Mouse (Mus musculus) kidney, postnatal 0 days (tissue): ENCODE results near the gene Myo7a. TPM values are rescaled to one million over a fixed set of nuclear protein-coding genes. Genes with fewer than 3 reads are reported as not detected.
A peak's percentile ranks its signal among the peaks of the same experiment; 100 is the strongest.

Experiments
- ATAC-seq: fragments of 200-750 bp; cut with Nextera tagmentation; replicated peaks from 2 replicates; pipeline ENCODE4 v1.8.0; 2017; ENCODE audit warnings: low read depth, moderate number of reproducible peaks, moderate TSS enrichment, moderate library complexity; ENCODE audit not compliant: low FRiP score
- DNase-seq: peaks from one replicate; pipeline ENCODE4 v3.0.0-alpha.2; 2016; ENCODE audit warnings: low spot score
- H3K27ac ChIP-seq: fragments of 300-500 bp; sonication (generic); 2 replicates; pipeline ENCODE4 v1.5.1; 2014; ENCODE audit warnings: mild to moderate bottlenecking
- H3K27me3 ChIP-seq: fragments of 300-500 bp; sonication (generic); 2 replicates; pipeline ENCODE4 v1.6.1; 2014; ENCODE audit warnings: low read length, mixed read lengths; ENCODE audit not compliant: insufficient read depth
- H3K36me3 ChIP-seq: fragments of 300-500 bp; sonication (generic); 2 replicates; pipeline ENCODE4 v1.6.1; 2014; ENCODE audit warnings: low read length, mixed read lengths; ENCODE audit not compliant: insufficient read depth
- H3K4me1 ChIP-seq: fragments of 300-500 bp; sonication (generic); replicated peaks from 2 replicates; pipeline ENCODE4 v1.6.1; 2014; ENCODE audit warnings: antibody characterized with exemption, low read length, mixed read lengths; ENCODE audit not compliant: insufficient read depth
- H3K4me2 ChIP-seq: fragments of 300-500 bp; sonication (generic); 2 replicates; pipeline ENCODE4 v1.6.1; 2014; ENCODE audit warnings: mild to moderate bottlenecking, low read length, moderate library complexity, mixed read lengths
- H3K4me3 ChIP-seq: fragments of 300-500 bp; sonication (generic); replicated peaks from 2 replicates; pipeline ENCODE4 v1.5.1; 2014; ENCODE audit warnings: low read depth, low read length
- H3K9ac ChIP-seq: fragments of 300-500 bp; sonication (generic); 2 replicates; pipeline ENCODE4 v1.6.1; 2014; ENCODE audit warnings: low read depth, low read length
- H3K9me3 ChIP-seq: fragments of 300-500 bp; sonication (generic); replicated peaks from 2 replicates; pipeline ENCODE4 v1.6.1; 2016; ENCODE audit warnings: low read length, inconsistent platforms, mixed read lengths
- CTCF ChIP-seq: IDR thresholded peaks from 2 replicates; pipeline ENCODE4 v1.5.1; 2016; ENCODE audit warnings: antibody characterized with exemption, low read depth, mild to moderate bottlenecking, moderate library complexity
- WGBS: fragments of 180-500 bp; shearing (Covaris S2); extraction: QIAGEN DNeasy Blood & Tissue Kit; methylation state at CpG from one replicate; pipeline ENCODE4 v1.1.7; 2014; 5-methylcytosine and 5-hydroxymethylcytosine counted together
- polyA plus RNA-seq: library from polyadenylated mRNA; unstranded; fragments of >200 nt; fragmentation: Nextera tagmentation; extraction: Ambion mirVana; gene quantifications from 2 replicates; pipeline ENCODE4 v1.2.1, GENCODE M21; 2015

Myo7a gene
- polyA plus RNA-seq, 1 experiment from 2014 or later: 7.6 TPM

GRCm38 (mm10) chr7:98103002-98103941 lies 16.1 kb downstream of the Myo7a start:
- Histone ChIP-seq H3K27ac (peak overlapping the region; percentile 90), H3K4me1 (peaks cover 10% of the 10 kb centered on the region), H3K36me3 (no peaks in the 10 kb centered on the region), H3K4me2 (peak overlapping the region; percentile 45), H3K9ac (no peak overlapping the region), H3K4me3 (0 out of 2 replicates have a peak overlapping the region, but pooled peaks have one; percentile 4), H3K9me3 (no peaks in the 10 kb centered on the region), H3K27me3 (no peaks in the 10 kb centered on the region)
- WGBS: 16% methylated on average over 18 of the region's 26 CpGs
- peak; percentile 85 for TF ChIP-seq CTCF
- DNase-seq (peak; percentile 77), ATAC-seq (peak; percentile 49; the same call in 1 of the 2 replicates)

- no peak overlapping the region; the same call in 1 of the 2 replicates for H3K27ac ChIP-seq
- no peak overlapping the region for H3K4me3 ChIP-seq
- H3K36me3 ChIP-seq: no peaks in the 10 kb centered on the region
- H3K9ac ChIP-seq: no peak overlapping the region
- H3K27me3 ChIP-seq: no peaks in the 10 kb centered on the region
- WGBS: 96% methylated on average over 11 of the region's 11 CpGs
- H3K4me1 ChIP-seq: peaks cover 10% of the 10 kb centered on the region
- ATAC-seq: no peak
- no peak for DNase-seq
- TF ChIP-seq CTCF: 0 out of 2 replicates have a peak, but pooled peaks have one; percentile 15
- H3K9me3 ChIP-seq: no peaks in the 10 kb centered on the region
- H3K4me2 ChIP-seq: 0 out of 2 replicates have a peak overlapping the region, but pooled peaks have one; percentile 45
Measured at GRCm38 (mm10) chr7:98102488-98102887, 16.8 kb downstream of the Myo7a start.

GRCm38 (mm10) chr7:98097557-98097956 lies 21.8 kb downstream of the Myo7a start:
- ATAC-seq (no peak), DNase-seq (no peak)
- Histone ChIP-seq H3K9ac (no peak overlapping the region), H3K4me3 (no peak overlapping the region), H3K4me2 (no peak overlapping the region), H3K27ac (no peak overlapping the region), H3K27me3 (no peaks in the 10 kb centered on the region), H3K4me1 (no peaks in the 10 kb centered on the region), H3K9me3 (no peaks in the 10 kb centered on the region), H3K36me3 (peaks cover 8% of the 10 kb centered on the region; the same call in 1 of the 2 replicates)
- 92% methylated on average over 8 of the region's 8 CpGs for WGBS
- no peak for TF ChIP-seq CTCF

GRCm38 (mm10) chr7:98095852-98096251 lies 23.5 kb downstream of the Myo7a start:
- Histone ChIP-seq H3K4me3 (no peak overlapping the region), H3K9me3 (no peaks in the 10 kb centered on the region), H3K4me2 (no peak overlapping the region), H3K9ac (no peak overlapping the region), H3K27me3 (no peaks in the 10 kb centered on the region), H3K36me3 (peaks cover 8% of the 10 kb centered on the region; the same call in 1 of the 2 replicates), H3K27ac (no peak overlapping the region), H3K4me1 (no peaks in the 10 kb centered on the region)
- DNase-seq: no peak
- 91% methylated on average over 4 of the region's 4 CpGs for WGBS
- TF ChIP-seq CTCF: no peak
- no peak for ATAC-seq

GRCm38 (mm10) chr7:98086346-98086745 lies 33.0 kb downstream of the Myo7a start:
- DNase-seq (peak; percentile 50), ATAC-seq (no peak)
- no peak overlapping the region for H3K9ac ChIP-seq
- peak; percentile 69 for TF ChIP-seq CTCF
- H3K36me3 ChIP-seq: no peaks in the 10 kb centered on the region
- WGBS: 48% methylated on average over 2 of the region's 2 CpGs
- H3K27me3 ChIP-seq: no peaks in the 10 kb centered on the region
- no peak overlapping the region for H3K4me2 ChIP-seq
- no peak overlapping the region for H3K4me3 ChIP-seq
- no peaks in the 10 kb centered on the region for H3K9me3 ChIP-seq
- peaks cover 3% of the 10 kb centered on the region; the same call in 1 of the 2 replicates for H3K4me1 ChIP-seq
- H3K27ac ChIP-seq: no peak overlapping the region

GRCm38 (mm10) chr7:98085314-98085713 lies 34.0 kb downstream of the Myo7a start:
- Histone ChIP-seq H3K36me3 (no peaks in the 10 kb centered on the region), H3K27ac (no peak overlapping the region), H3K9ac (no peak overlapping the region), H3K4me2 (no peak overlapping the region), H3K27me3 (no peaks in the 10 kb centered on the region), H3K9me3 (no peaks in the 10 kb centered on the region), H3K4me1 (peaks cover 3% of the 10 kb centered on the region; the same call in 1 of the 2 replicates), H3K4me3 (no peak overlapping the region)
- ATAC-seq: no peak
- no peak for TF ChIP-seq CTCF
- 77% methylated on average over 7 of the region's 7 CpGs for WGBS
- DNase-seq: no peak
